Mouse (Mus musculus): ENCODE data around the gene Gpatch4. TPM values are rescaled to one million over a fixed set of nuclear protein-coding genes. Genes with fewer than 3 reads are reported as not detected.

Gene Gpatch4
- polyA plus RNA-seq (2014; fragmentation: Illumina TruSeq; extraction: RNeasy Lipid Tissue Mini Kit (QIAGEN cat#74804); ENCODE audit: low read depth, low replicate concordance): 5.1 TPM

DNA sequence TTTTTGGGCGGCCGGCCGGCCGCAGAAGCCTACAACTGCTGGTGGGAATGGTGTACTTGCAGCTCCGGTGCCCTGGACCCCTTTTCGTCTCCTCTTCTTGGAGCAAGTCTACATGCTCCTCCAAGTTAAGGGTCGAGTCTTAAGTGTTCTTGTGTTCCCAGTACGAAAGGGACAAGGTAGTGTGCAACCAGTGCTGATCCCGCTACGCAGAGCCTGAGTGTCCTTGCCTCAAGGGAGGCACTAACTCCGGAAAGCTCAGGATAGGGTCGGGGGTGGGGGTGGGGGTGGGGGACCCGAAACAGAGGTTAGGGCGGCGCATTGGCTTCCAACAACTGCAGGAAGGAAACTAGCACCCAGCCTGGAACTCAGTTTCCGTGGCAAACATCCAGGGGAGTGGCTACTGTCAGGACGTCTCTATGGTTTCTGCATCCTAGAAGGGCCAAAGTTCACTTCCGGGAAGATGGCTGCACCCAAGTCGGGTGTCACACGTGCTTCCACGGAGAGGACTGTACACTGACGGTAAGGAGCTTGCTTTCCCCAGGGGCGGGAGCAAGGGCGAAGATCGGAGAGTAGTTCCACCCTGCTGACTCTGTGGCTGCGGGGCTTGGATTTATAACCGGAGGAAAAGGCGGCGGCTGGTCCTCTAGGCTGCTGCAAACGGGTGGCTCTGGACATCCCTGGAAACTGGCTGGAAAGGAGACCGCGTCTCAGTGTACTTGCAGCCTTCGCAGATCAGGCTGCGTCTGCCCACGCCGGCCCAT lies at the start of gene Gpatch4:
Gene Gpatch4, plus strand, starts transcription at position 448 of the 761 bp plus-strand sequence.

DNA sequence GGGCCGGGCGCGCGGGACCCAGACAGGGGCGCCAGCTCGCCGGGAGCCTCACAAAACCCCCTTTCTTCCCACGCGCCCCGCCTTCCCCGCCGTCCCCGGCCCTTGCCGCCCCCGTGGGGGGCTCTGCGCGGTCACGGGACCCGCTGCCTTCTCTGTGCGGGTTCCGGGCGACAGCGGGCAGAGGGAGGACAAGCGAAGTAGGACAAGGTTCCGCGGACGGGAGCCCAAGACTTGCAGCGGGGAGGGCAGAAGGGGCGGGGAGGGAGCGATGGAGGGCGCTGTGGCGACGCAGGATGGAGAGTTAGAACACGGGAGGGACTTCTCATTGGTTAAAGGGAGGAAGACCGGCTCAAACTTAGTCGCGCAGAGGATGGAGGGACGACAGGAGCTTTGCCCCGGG lies 42.7 kb upstream of the Gpatch4 start, which contains the start of gene Bcan:
Gene Bcan, minus strand, starts transcription at position 50 of the 400 bp plus-strand sequence.

DNA sequence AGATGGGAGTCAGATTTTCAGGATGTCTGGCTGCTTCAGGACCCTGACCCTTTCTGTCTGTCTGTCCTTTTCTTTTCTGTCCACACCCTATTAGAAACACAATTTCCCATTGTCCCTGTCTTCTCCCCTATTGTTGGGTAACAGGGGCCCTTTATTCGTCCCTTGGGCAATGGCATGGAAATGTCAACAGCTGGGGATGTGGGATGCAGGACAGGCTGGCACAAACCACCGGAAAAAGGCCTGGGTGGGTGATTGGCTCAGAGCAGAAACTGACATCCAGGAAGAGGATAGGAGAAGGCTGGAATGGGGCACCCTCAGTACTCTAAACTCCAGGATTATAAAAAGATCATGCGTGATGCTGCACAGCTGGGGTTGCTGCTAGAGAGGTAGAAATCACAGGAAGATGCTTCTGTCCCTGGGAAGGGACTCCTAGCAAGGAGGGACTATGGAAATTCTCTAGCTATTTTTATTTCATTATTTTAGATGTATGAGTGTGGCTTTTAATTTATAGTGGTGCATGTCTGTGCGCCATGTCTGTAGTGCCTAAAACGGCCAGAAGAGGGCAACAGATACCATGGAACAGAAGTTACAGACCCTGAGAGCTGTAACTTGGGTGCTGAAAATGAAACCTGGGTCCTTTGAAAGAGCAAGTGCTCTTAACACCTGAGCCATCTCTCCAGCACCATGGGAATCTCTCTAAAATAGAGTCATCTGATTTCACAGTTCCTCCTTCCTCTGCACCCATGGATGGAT lies 15.3 kb upstream of the Gpatch4 start, which contains the start of gene Hapln2:
Gene Hapln2, minus strand, starts transcription at position 150 of the 753 bp plus-strand sequence.

DNA sequence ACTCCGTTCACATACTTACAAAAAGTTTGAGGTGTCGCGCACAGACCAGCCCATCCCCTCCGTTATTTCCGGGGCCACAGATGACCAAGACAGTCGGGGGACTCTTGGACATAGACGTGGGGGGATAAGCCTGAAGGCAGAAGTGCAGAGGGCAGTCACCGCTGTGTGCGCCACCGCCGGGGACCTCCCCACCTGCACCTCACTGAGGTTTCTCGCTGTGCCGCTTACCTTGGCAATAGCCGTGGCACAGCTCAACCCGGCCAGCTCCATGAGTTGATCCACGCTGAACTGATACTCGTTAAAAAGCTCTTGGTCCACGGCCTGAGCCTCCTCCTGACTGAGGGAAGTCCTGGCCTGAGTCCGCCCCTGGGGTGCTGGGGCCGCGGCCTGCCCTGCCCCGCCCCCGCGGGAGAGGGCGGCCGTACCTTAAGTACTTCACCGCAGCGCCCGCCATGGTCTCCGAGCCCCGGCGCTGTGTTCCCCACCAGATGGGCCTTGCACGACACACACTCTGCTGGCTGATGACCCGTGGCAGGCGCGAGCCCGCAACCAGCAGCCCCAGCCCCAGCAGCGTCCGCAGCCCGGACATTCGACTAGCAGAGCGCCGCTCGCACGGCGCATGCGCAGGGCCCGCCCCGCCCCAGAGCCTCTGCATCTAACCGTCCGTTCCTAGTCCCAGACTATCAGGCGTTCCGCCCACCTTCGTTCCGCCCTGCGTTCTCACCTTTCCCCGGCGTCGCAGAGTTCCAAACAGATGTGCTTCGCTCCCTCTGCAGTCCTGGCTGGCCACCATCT lies 15.2 kb downstream of the Gpatch4 start, which contains the start of gene Naxe:
Gene Naxe, minus strand, starts transcription at position 594 of the 795 bp plus-strand sequence.

DNA sequence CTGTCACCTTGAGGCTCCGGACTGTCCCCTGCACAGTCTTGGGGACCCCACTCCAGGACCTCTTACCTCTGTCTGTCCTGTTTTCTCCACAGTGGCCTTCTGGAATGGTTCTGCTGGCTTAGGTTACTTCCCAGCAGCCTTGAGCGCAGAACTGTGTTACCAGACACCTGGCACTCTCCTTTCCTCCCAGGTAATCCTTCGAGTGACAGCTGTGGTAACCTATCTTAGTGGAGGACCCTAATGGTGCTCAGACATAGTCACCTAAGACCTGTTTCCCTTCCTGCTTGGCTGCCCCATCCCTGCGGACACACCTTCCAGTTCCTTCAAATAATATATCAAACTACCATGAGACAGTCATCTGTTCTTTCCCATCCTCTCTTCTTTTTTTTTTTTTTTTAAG lies 35.3 kb downstream of the Gpatch4 start, which contains the start of gene Ttc24:
Gene Ttc24, minus strand, starts transcription at position 101 of the 400 bp plus-strand sequence.

GRCm38 (mm10) chr3:88081345-88082223 lies 38.7 kb downstream of the Gpatch4 start, which contains the start of gene Iqgap3:
Iqgap3 (plus strand) TSS chr3:88081971.

Other genes with a start within 250 kb of the Gpatch4 start
- not detected for gene Ntrk1, start 247.9 kb upstream of the Gpatch4 start, polyA plus RNA-seq (2014; fragmentation: Illumina TruSeq; extraction: RNeasy Lipid Tissue Mini Kit (QIAGEN cat#74804); ENCODE audit: low read depth, low replicate concordance)
- not detected for gene Insrr, start 246.2 kb upstream of the Gpatch4 start, polyA plus RNA-seq (2014; fragmentation: Illumina TruSeq; extraction: RNeasy Lipid Tissue Mini Kit (QIAGEN cat#74804); ENCODE audit: low read depth, low replicate concordance)
- gene Pear1, start 218.8 kb upstream of the Gpatch4 start, polyA plus RNA-seq (2014; fragmentation: Illumina TruSeq; extraction: RNeasy Lipid Tissue Mini Kit (QIAGEN cat#74804); ENCODE audit: low read depth, low replicate concordance): 0.14 TPM
- gene Sh2d2a, start 196.4 kb upstream of the Gpatch4 start, polyA plus RNA-seq (2014; fragmentation: Illumina TruSeq; extraction: RNeasy Lipid Tissue Mini Kit (QIAGEN cat#74804); ENCODE audit: low read depth, low replicate concordance): not detected
- 3.6 TPM for gene Prcc, start 157.5 kb upstream of the Gpatch4 start, polyA plus RNA-seq (2014; fragmentation: Illumina TruSeq; extraction: RNeasy Lipid Tissue Mini Kit (QIAGEN cat#74804); ENCODE audit: low read depth, low replicate concordance)
- gene Hdgf, start 136.8 kb upstream of the Gpatch4 start, polyA plus RNA-seq (2014; fragmentation: Illumina TruSeq; extraction: RNeasy Lipid Tissue Mini Kit (QIAGEN cat#74804); ENCODE audit: low read depth, low replicate concordance): 195 TPM
- 95.8 TPM for gene Mrpl24, start 123.6 kb upstream of the Gpatch4 start, polyA plus RNA-seq (2014; fragmentation: Illumina TruSeq; extraction: RNeasy Lipid Tissue Mini Kit (QIAGEN cat#74804); ENCODE audit: low read depth, low replicate concordance)
- gene Isg20l2, start 112.8 kb upstream of the Gpatch4 start, polyA plus RNA-seq (2014; fragmentation: Illumina TruSeq; extraction: RNeasy Lipid Tissue Mini Kit (QIAGEN cat#74804); ENCODE audit: low read depth, low replicate concordance): 96.7 TPM
- 5.3 TPM for gene Rrnad1, start 112.4 kb upstream of the Gpatch4 start, polyA plus RNA-seq (2014; fragmentation: Illumina TruSeq; extraction: RNeasy Lipid Tissue Mini Kit (QIAGEN cat#74804); ENCODE audit: low read depth, low replicate concordance)
- gene Crabp2, start 94.4 kb upstream of the Gpatch4 start, polyA plus RNA-seq (2014; fragmentation: Illumina TruSeq; extraction: RNeasy Lipid Tissue Mini Kit (QIAGEN cat#74804); ENCODE audit: low read depth, low replicate concordance): not detected
- gene Nes, start 72.0 kb upstream of the Gpatch4 start, polyA plus RNA-seq (2014; fragmentation: Illumina TruSeq; extraction: RNeasy Lipid Tissue Mini Kit (QIAGEN cat#74804); ENCODE audit: low read depth, low replicate concordance): 0.73 TPM
- gene Bcan, start 42.9 kb upstream of the Gpatch4 start, polyA plus RNA-seq (2014; fragmentation: Illumina TruSeq; extraction: RNeasy Lipid Tissue Mini Kit (QIAGEN cat#74804); ENCODE audit: low read depth, low replicate concordance): not detected
- gene Hapln2, start 15.5 kb upstream of the Gpatch4 start, polyA plus RNA-seq (2014; fragmentation: Illumina TruSeq; extraction: RNeasy Lipid Tissue Mini Kit (QIAGEN cat#74804); ENCODE audit: low read depth, low replicate concordance): 1.8 TPM
- gene Naxe, start 15.4 kb downstream of the Gpatch4 start, polyA plus RNA-seq (2014; fragmentation: Illumina TruSeq; extraction: RNeasy Lipid Tissue Mini Kit (QIAGEN cat#74804); ENCODE audit: low read depth, low replicate concordance): 17.5 TPM
- 9.3 TPM for gene Ttc24, start 35.2 kb downstream of the Gpatch4 start, polyA plus RNA-seq (2014; fragmentation: Illumina TruSeq; extraction: RNeasy Lipid Tissue Mini Kit (QIAGEN cat#74804); ENCODE audit: low read depth, low replicate concordance)
- gene Iqgap3, start 38.9 kb downstream of the Gpatch4 start, polyA plus RNA-seq (2014; fragmentation: Illumina TruSeq; extraction: RNeasy Lipid Tissue Mini Kit (QIAGEN cat#74804); ENCODE audit: low read depth, low replicate concordance): 0.36 TPM
- gene Mef2d, start 99.3 kb downstream of the Gpatch4 start, polyA plus RNA-seq (2014; fragmentation: Illumina TruSeq; extraction: RNeasy Lipid Tissue Mini Kit (QIAGEN cat#74804); ENCODE audit: low read depth, low replicate concordance): 2.4 TPM
- not detected for gene Rhbg, start 211.6 kb downstream of the Gpatch4 start, polyA plus RNA-seq (2014; fragmentation: Illumina TruSeq; extraction: RNeasy Lipid Tissue Mini Kit (QIAGEN cat#74804); ENCODE audit: low read depth, low replicate concordance)
- 1.2 TPM for gene Gm38392, start 244.1 kb downstream of the Gpatch4 start, polyA plus RNA-seq (2014; fragmentation: Illumina TruSeq; extraction: RNeasy Lipid Tissue Mini Kit (QIAGEN cat#74804); ENCODE audit: low read depth, low replicate concordance)

Data from testis, adult 10 weeks (tissue).